Mouse (Mus musculus) CH12.LX (cell line): ENCODE results near the gene Gnat1. TPM values are rescaled to one million over a fixed set of nuclear protein-coding genes. Genes with fewer than 3 reads are reported as not detected.

Source experiments
- DNase-seq: peaks from one replicate; pipeline ENCODE4 v3.0.0-alpha.2; 2013; ENCODE audit errors: extremely low read depth
- H3K27ac ChIP-seq: 2 replicates; pipeline ENCODE4 v1.5.1; 2012; ENCODE audit warnings: low read depth, mild to moderate bottlenecking, control low read depth, moderate library complexity; ENCODE audit not compliant: insufficient read depth
- H3K27me3 ChIP-seq: replicated peaks from 2 replicates; pipeline ENCODE3; 2012; ENCODE audit warnings: inconsistent platforms
- H3K36me3 ChIP-seq, 2 experiments: replicated peaks in 1 of 2; 2 replicates each; pipeline versions ENCODE3 to v1.6.1; 2012; ENCODE audit warnings: inconsistent platforms in 1 of 2, low read length in 1 of 2, mild to moderate bottlenecking in 1 of 2, mixed read lengths in 1 of 2, moderate library complexity in 1 of 2; ENCODE audit not compliant: control insufficient read depth in 1 of 2, insufficient read depth in 1 of 2
- H3K4me1 ChIP-seq, 2 experiments: 2 replicates each; pipeline ENCODE4 v1.6.1; 2012; ENCODE audit warnings: inconsistent platforms in 1 of 2, moderate library complexity in 1 of 2; ENCODE audit not compliant: insufficient read depth in 2 of 2, control insufficient read depth in 1 of 2
- H3K4me2 ChIP-seq: 2 replicates; pipeline ENCODE4 v1.6.1; 2012; ENCODE audit warnings: low read depth, mild to moderate bottlenecking, control low read depth; ENCODE audit not compliant: poor library complexity, insufficient read depth, severe bottlenecking
- H3K4me3 ChIP-seq, 3 experiments: fragments of 150-350 bp in 1 of 3; sonication (generic) in 1 of 3; replicated peaks in 1 of 3; 2 replicates each; pipeline versions ENCODE3 to v1.5.1; 2011 to 2012; ENCODE audit warnings: low read depth in 2 of 3, low read length in 2 of 3, mild to moderate bottlenecking in 2 of 3, moderate library complexity in 2 of 3, control low read depth in 1 of 3, improper control_type of control experiment in 1 of 3, inconsistent platforms in 1 of 3, mixed read lengths in 1 of 3; ENCODE audit not compliant: poor library complexity in 1 of 3
- H3K79me2 ChIP-seq: replicated peaks from 2 replicates; pipeline ENCODE4 v1.6.1; 2012; ENCODE audit warnings: mild to moderate bottlenecking, moderate library complexity; ENCODE audit not compliant: control insufficient read depth, poor library complexity, insufficient read depth, severe bottlenecking; ENCODE audit errors: extremely low read depth
- H3K9ac ChIP-seq: 2 replicates; pipeline ENCODE4 v1.6.1; 2012; ENCODE audit warnings: low read depth, mild to moderate bottlenecking, control low read depth, moderate library complexity; ENCODE audit not compliant: insufficient read depth
- H3K9me3 ChIP-seq: replicated peaks from 2 replicates; pipeline ENCODE3; 2012; ENCODE audit warnings: low read length, inconsistent platforms, mixed read lengths
- BHLHE40 ChIP-seq: IDR thresholded peaks from 2 replicates; pipeline ENCODE4 v1.6.1; 2011; ENCODE audit warnings: mild to moderate bottlenecking, low read depth, low read length, improper control_type of control experiment
- CHD2 ChIP-seq: IDR thresholded peaks from 2 replicates; pipeline ENCODE4 v1.6.1; 2011; ENCODE audit warnings: low read length, improper control_type of control experiment
- CTCF ChIP-seq, 2 experiments: IDR thresholded peaks in 1 of 2; conservative IDR thresholded peaks in 1 of 2; 2 replicates each; pipeline ENCODE4 v1.5.1; 2011 to 2012; ENCODE audit warnings: low read depth in 2 of 2, low read length in 2 of 2, improper control_type of control experiment in 1 of 2, inconsistent platforms in 1 of 2, mild to moderate bottlenecking in 1 of 2, moderate library complexity in 1 of 2
- ELF1 ChIP-seq: IDR thresholded peaks from 2 replicates; pipeline ENCODE4 v1.6.1; 2014; ENCODE audit warnings: low read depth, mild to moderate bottlenecking, inconsistent platforms, low read length, improper control_type of control experiment
- EP300 ChIP-seq: IDR thresholded peaks from 2 replicates; pipeline ENCODE4 v1.6.1; 2011; ENCODE audit warnings: low read length, improper control_type of control experiment
- ETS1 ChIP-seq: conservative IDR thresholded peaks from 2 replicates; pipeline ENCODE4 v1.6.1; 2012; ENCODE audit warnings: low read depth, mild to moderate bottlenecking, inconsistent platforms, low read length, improper control_type of control experiment, moderate library complexity
- HCFC1 ChIP-seq: IDR thresholded peaks from 2 replicates; pipeline ENCODE4 v1.6.1; 2012; ENCODE audit warnings: low read depth, mild to moderate bottlenecking, inconsistent platforms, low read length, improper control_type of control experiment
- IRF4 ChIP-seq: IDR thresholded peaks from 2 replicates; pipeline ENCODE4 v1.6.1; 2014; ENCODE audit warnings: low read depth, mild to moderate bottlenecking, inconsistent platforms, low read length, improper control_type of control experiment
- MAFK ChIP-seq: IDR thresholded peaks from 2 replicates; pipeline ENCODE4 v1.6.1; 2011; ENCODE audit warnings: low read length, improper control_type of control experiment; ENCODE audit not compliant: insufficient replicate concordance
- MAX ChIP-seq: IDR thresholded peaks from 2 replicates; pipeline ENCODE4 v1.6.1; 2011; ENCODE audit warnings: low read length, improper control_type of control experiment
- MEF2A ChIP-seq: IDR thresholded peaks from 2 replicates; pipeline ENCODE4 v1.6.1; 2014; ENCODE audit warnings: low read depth, mild to moderate bottlenecking, inconsistent platforms, low read length, improper control_type of control experiment, borderline replicate concordance
- MXI1 ChIP-seq: IDR thresholded peaks from 2 replicates; pipeline ENCODE4 v1.6.1; 2011; ENCODE audit warnings: mild to moderate bottlenecking, low read depth, low read length, improper control_type of control experiment
- MYC ChIP-seq: IDR thresholded peaks from 2 replicates; pipeline ENCODE4 v1.6.1; 2011; ENCODE audit warnings: low read depth, mild to moderate bottlenecking, improper control_type of control experiment, low read length
- NELFE ChIP-seq: IDR thresholded peaks from 2 replicates; pipeline ENCODE4 v1.6.1; 2011; ENCODE audit warnings: low read depth, low read length, improper control_type of control experiment
- NRF1 ChIP-seq: IDR thresholded peaks from 2 replicates; pipeline ENCODE4 v1.6.1; 2014; ENCODE audit warnings: low read depth, mild to moderate bottlenecking, inconsistent platforms, low read length, improper control_type of control experiment, moderate library complexity
- PAX5 ChIP-seq: IDR thresholded peaks from 2 replicates; pipeline ENCODE4 v1.6.1; 2012; ENCODE audit warnings: low read length, inconsistent platforms, mixed read lengths
- POLR2A ChIP-seq: IDR thresholded peaks from 2 replicates; pipeline ENCODE4 v1.6.1; 2011; ENCODE audit warnings: low read depth, mild to moderate bottlenecking, improper control_type of control experiment, low read length
- POLR2AphosphoS2 ChIP-seq: IDR thresholded peaks from 2 replicates; pipeline ENCODE4 v1.6.1; 2011; ENCODE audit warnings: low read depth, low read length, improper control_type of control experiment
- RCOR1 ChIP-seq: conservative IDR thresholded peaks from 2 replicates; pipeline ENCODE4 v1.6.1; 2012; ENCODE audit warnings: low read depth, mild to moderate bottlenecking, inconsistent platforms, low read length, improper control_type of control experiment
- SIN3A ChIP-seq: IDR thresholded peaks from 2 replicates; pipeline ENCODE4 v1.6.1; 2012; ENCODE audit warnings: low read length, improper control_type of control experiment, inconsistent platforms
- SMC3 ChIP-seq: IDR thresholded peaks from 2 replicates; pipeline ENCODE4 v1.6.1; 2011; ENCODE audit warnings: low read depth, low read length, improper control_type of control experiment
- TBP ChIP-seq: conservative IDR thresholded peaks from 2 replicates; pipeline ENCODE4 v1.6.1; 2011; ENCODE audit warnings: low read depth, low read length, improper control_type of control experiment
- TCF12 ChIP-seq: IDR thresholded peaks from 2 replicates; pipeline ENCODE4 v1.6.1; 2014; ENCODE audit warnings: low read depth, mild to moderate bottlenecking, inconsistent platforms, low read length, improper control_type of control experiment
- USF1 ChIP-seq: IDR thresholded peaks from 2 replicates; pipeline ENCODE4 v1.6.1; 2014; ENCODE audit warnings: low read depth, mild to moderate bottlenecking, inconsistent platforms, low read length, improper control_type of control experiment
- USF2 ChIP-seq: conservative IDR thresholded peaks from 2 replicates; pipeline ENCODE4 v1.6.1; 2011; ENCODE audit warnings: low read depth, low read length, improper control_type of control experiment
- ZKSCAN1 ChIP-seq: IDR thresholded peaks from 2 replicates; pipeline ENCODE4 v1.6.1; 2012; ENCODE audit warnings: low read depth, inconsistent platforms, low read length, improper control_type of control experiment, borderline replicate concordance
- ZMIZ1 ChIP-seq: IDR thresholded peaks from 2 replicates; pipeline ENCODE4 v1.6.1; 2012; ENCODE audit warnings: low read depth, mild to moderate bottlenecking, inconsistent platforms, low read length, improper control_type of control experiment
- ZNF384 ChIP-seq: IDR thresholded peaks from 2 replicates; pipeline ENCODE4 v1.6.1; 2012; ENCODE audit warnings: low read depth, low read length, improper control_type of control experiment, inconsistent platforms
- dilution Hi-C: fragments of 300-500 bp; cut with MboI; formaldehyde crosslinking; loops from 2 replicates; pipeline ENCODE4 v1.14.3; 2020; ENCODE audit warnings: low sequenced_read_pairs; ENCODE audit not compliant: extremely low pct_unique_long_range_greater_than_20kb, extremely low pct_ligation_motif_present
- in situ Hi-C: fragments of 300-500 bp; cut with MboI; formaldehyde crosslinking; loops from 3 replicates; pipeline ENCODE4 v1.14.3; 2019; ENCODE audit warnings: low sequenced_read_pairs, low pct_ligation_motif_present, low pct_unique_long_range_greater_than_20kb, mixed read lengths
- polyA plus RNA-seq: library from polyadenylated mRNA; unstranded; fragments of >175 nt; gene quantifications from 2 replicates; pipeline ENCODE4 v1.2.1, GENCODE M21; 2012; ENCODE audit warnings: low read depth; ENCODE audit not compliant: insufficient read length
- total RNA-seq, 2 experiments: library from RNA; depleted of rRNA; stranded (reverse); fragments of 300-350 nt in 1 of 2; fragments of >200 nt in 1 of 2; gene quantifications; 2 replicates each; pipeline ENCODE4 v1.2.3; 2012 to 2014

Gnat1 gene
- total and polyA plus RNA-seq, 3 experiments, result 3.0 TPM; not detected in 2

DNA sequence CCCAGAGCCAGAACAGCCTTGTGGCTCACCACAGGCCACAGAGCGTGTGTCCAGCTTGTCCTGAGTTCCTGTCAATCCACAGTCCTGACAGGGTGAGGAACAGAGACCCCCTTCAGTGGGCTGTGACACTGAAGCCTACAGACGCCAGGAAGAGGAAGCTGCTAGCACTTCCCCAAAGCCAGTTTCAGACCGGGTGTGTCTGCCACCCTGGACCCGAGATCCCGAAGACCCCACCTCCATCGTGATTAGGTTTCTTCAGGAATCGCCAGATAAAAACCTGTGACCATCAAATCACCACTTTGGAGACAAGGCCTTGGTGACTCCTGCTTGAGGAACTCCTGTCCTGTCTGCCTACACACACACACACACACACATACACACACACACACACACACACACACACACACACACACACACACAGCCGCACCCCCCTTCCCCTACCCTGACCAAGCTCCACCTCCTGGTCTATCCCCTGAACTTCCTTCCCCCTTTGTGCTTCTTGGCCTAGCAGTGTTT lies 39.2 kb downstream of the Gnat1 start (continued):
- no peak for TF ChIP-seq CHD2
- 0 out of 2 replicates have a peak, but pooled peaks have one; percentile 9 for TF ChIP-seq EP300
- no peak for TF ChIP-seq SMC3
- no peak for TF ChIP-seq MAX
- 0 out of 4 replicates have a peak, but pooled peaks of 1 of the 2 experiments have one; percentile 5 for TF ChIP-seq CTCF (conservative IDR thresholded peaks at IDR 0.05 in 1 of 2, IDR thresholded peaks at IDR 0.05 in 1 of 2; ENCODE audit: low read depth in 2 of 2, low read length in 2 of 2)
- no peak for TF ChIP-seq NELFE
- no peak for TF ChIP-seq TCF12
- TF ChIP-seq MEF2A, result no peak
- TF ChIP-seq NRF1, result no peak
- no peak for TF ChIP-seq MAFK

DNA sequence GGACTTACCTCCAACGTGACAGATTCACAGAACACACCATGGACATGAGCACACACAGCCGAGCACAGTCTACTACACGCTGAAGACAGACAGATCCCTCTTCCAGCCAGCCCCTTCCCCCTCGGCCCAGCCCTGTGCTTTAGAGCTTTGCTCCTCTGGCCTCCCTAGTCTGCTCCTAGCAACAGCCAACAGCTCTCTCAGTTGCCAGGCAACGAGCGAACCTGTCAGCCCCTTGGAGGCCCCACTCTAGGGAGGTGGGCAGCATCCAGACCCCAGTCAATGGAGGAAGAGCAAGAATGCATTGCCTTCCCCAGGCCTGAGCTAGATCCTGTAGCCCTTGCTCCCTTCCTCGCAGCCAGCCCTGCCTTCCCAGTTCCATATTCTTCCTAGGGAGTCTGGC lies 42.4 kb downstream of the Gnat1 start:
- Histone ChIP-seq H3K79me2 (peaks cover 27% of the 10 kb centered on the region), H3K9me3 (no peaks in the 10 kb centered on the region), H3K27ac (no peak overlapping the region), H3K4me3 (no peak overlapping the region)
- no peak for DNase-seq
- TF ChIP-seq SIN3A (no peak), POLR2A (no peak), SMC3 (no peak)
- TF ChIP-seq, all 38 proteins: peak for 0
- dilution Hi-C loops (no loop called here), in situ Hi-C loops (no loop called here)
- Histone ChIP-seq H3K9ac (no peak overlapping the region), H3K4me2 (no peak overlapping the region), H3K4me1 (peaks cover 19 to 43% of the 10 kb centered on the region in 2 experiments), H3K27me3 (no peaks in the 10 kb centered on the region), H3K36me3 (peaks cover 4 to 8% of the 10 kb centered on the region in 2 experiments)

DNA sequence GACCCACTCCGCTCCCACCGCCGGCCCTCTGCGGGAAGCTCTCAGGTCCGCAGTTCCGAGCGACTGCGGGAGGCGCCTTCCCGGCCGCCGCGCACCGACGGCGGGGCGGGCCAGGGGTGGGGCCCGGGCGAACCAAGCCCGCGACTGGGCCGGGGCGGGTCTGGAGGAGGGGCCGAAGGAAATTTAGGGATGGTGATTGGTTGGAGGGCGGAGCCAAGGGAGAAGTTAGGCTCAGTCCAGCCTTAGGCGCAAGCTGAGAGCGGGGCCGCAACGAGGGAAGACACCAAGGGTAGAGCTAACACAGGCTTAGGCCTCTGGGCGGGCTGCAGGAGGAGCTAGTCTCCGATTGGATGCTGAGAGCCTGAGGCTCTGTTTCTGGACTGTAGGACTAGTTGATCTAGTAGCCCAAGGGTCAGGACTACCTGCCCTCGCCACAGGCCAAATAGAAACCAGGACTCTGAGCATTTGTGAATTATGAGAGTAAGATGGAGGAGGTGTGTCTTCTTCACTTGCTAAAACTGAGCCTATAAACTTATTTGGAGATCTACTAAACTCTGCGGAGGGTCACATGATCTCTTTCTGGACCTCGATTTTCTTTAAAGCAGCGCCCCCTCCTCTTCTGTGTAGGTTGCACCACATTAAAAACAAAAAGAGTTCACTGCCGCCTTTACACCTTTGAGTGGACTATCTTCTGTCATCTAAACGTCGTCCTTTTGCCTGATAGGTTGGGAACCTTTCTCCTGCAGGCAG lies 44.1 kb downstream of the Gnat1 start, which contains the start of gene Gnai2:
Gene Gnai2, minus strand, starts transcription at position 89 of the 750 bp plus-strand sequence.
- Histone ChIP-seq H3K9ac (peak within 1 kb of the TSS; percentile 93), H3K79me2 (peaks cover 43% of the 10 kb centered on the region), H3K4me1 (peaks cover 16 to 43% of the 10 kb centered on the region in 2 experiments), H3K9me3 (no peaks in the 10 kb centered on the region), H3K4me2 (peak within 1 kb of the TSS; percentile 75), H3K4me3 (peak within 1 kb of the TSS; percentile 88 to 97 (median 94)), H3K27ac (peak within 1 kb of the TSS; percentile 70), H3K36me3 (peaks cover 6 to 23% of the 10 kb centered on the region in 2 experiments), H3K27me3 (no peaks in the 10 kb centered on the region)
- in situ Hi-C loops (no loop called here), dilution Hi-C loops (no loop called here)
- peak; percentile 98 for DNase-seq
- TF ChIP-seq ELF1 (0 out of 2 replicates have a peak, but pooled peaks have one; percentile 24), POLR2A (peak; percentile 87), IRF4 (no peak; the same call in none of the 2 replicates), MYC (no peak), ZNF384 (no peak), ZKSCAN1 (no peak), PAX5 (no peak), POLR2AphosphoS2 (no peak), USF1 (peak; percentile 75), CHD2 (no peak), ETS1 (no peak), USF2 (peak; percentile 77), NELFE (peak; percentile 79), TCF12 (peak; percentile 97), EP300 (no peak), SIN3A (peak; percentile 35; the same call in 1 of the 2 replicates), RCOR1 (no peak), TBP (no peak; the same call in 1 of the 2 replicates), ZMIZ1 (peak; percentile 91), CTCF (conservative IDR thresholded peaks at IDR 0.05 in 1 of 2, IDR thresholded peaks at IDR 0.05 in 1 of 2; ENCODE audit: low read depth in 2 of 2, low read length in 2 of 2) (peak in 1 of 2 experiments; percentile 36; a peak in 2 of 4 replicates), BHLHE40 (no peak), HCFC1 (peak; percentile 48), MXI1 (peak; percentile 27; the same call in 1 of the 2 replicates), NRF1 (no peak; the same call in 1 of the 2 replicates)
